Mouse (Mus musculus) bone marrow macrophage, adult 2 months (primary cell): Measurements from ENCODE around the gene Dand5. TPM values are rescaled to one million over a fixed set of nuclear protein-coding genes. Genes with fewer than 3 reads are reported as not detected.

Experiments
- H3K27ac ChIP-seq: 2 replicates; pipeline ENCODE4 v1.5.1; 2012; ENCODE audit warnings: low read depth, low read length; ENCODE audit not compliant: insufficient read depth
- H3K4me1 ChIP-seq: 2 replicates; pipeline ENCODE4 v1.6.1; 2012; ENCODE audit warnings: low read length; ENCODE audit not compliant: control insufficient read depth, insufficient read depth
- H3K4me3 ChIP-seq: 2 replicates; pipeline ENCODE4 v1.5.1; 2012; ENCODE audit warnings: mild to moderate bottlenecking, low read length, moderate library complexity; ENCODE audit not compliant: insufficient read depth
- CTCF ChIP-seq: IDR thresholded peaks from 2 replicates; pipeline ENCODE4 v1.5.1; 2012; ENCODE audit warnings: low read depth, mild to moderate bottlenecking, low read length, moderate library complexity
- POLR2A ChIP-seq: IDR thresholded peaks from 2 replicates; pipeline ENCODE4 v1.6.1; 2012; ENCODE audit warnings: mild to moderate bottlenecking, low read depth, low read length, borderline replicate concordance
- polyA plus RNA-seq: library from polyadenylated mRNA; stranded (reverse); fragments of >200 nt; gene quantifications from 2 replicates; pipeline ENCODE4 v1.2.4, GENCODE M21; 2012; ENCODE audit not compliant: missing spikeins, insufficient read depth, insufficient read length

Gene Dand5
- polyA plus RNA-seq, 1 experiment: 3.3 TPM

- no peak overlapping the region for H3K27ac ChIP-seq
- no peak for TF ChIP-seq POLR2A
- no peak for TF ChIP-seq CTCF
Measured at GRCm38 (mm10) chr8:84770100-84770953, 52.3 kb downstream of the Dand5 start.

GRCm38 (mm10) chr8:84769324-84769723 is 53.3 kb downstream of the Dand5 start:
- TF ChIP-seq CTCF (no peak), POLR2A (no peak)
- no peak overlapping the region for H3K27ac ChIP-seq
- no peaks in the 10 kb centered on the region for H3K4me1 ChIP-seq
- H3K4me3 ChIP-seq: no peak overlapping the region

More at GRCm38 (mm10) chr8:84770100-84770953, 52.3 kb downstream of the Dand5 start:
- no peak overlapping the region for H3K4me3 ChIP-seq
- no peaks in the 10 kb centered on the region for H3K4me1 ChIP-seq

GRCm38 (mm10) chr8:84768343-84769095 is 54.1 kb downstream of the Dand5 start:
- TF ChIP-seq CTCF (no peak), POLR2A (no peak)
- Histone ChIP-seq H3K27ac (no peak overlapping the region), H3K4me1 (no peaks in the 10 kb centered on the region), H3K4me3 (no peak overlapping the region)

- Histone ChIP-seq H3K27ac (no peak overlapping the region), H3K4me3 (no peak overlapping the region), H3K4me1 (no peaks in the 10 kb centered on the region)
- no peak for TF ChIP-seq CTCF
- no peak for TF ChIP-seq POLR2A
Measured at GRCm38 (mm10) chr8:84767221-84767620, 55.4 kb downstream of the Dand5 start.

- no peaks in the 10 kb centered on the region for H3K4me1 ChIP-seq
- no peak overlapping the region for H3K27ac ChIP-seq
- H3K4me3 ChIP-seq: no peak overlapping the region
- TF ChIP-seq POLR2A (no peak), CTCF (no peak)
Measured at GRCm38 (mm10) chr8:84766422-84766821, 56.2 kb downstream of the Dand5 start.

- no peak overlapping the region for H3K27ac ChIP-seq
- no peaks in the 10 kb centered on the region for H3K4me1 ChIP-seq
- no peak overlapping the region for H3K4me3 ChIP-seq
- TF ChIP-seq CTCF: no peak
- TF ChIP-seq POLR2A: no peak
Measured at GRCm38 (mm10) chr8:84765629-84766028, 57.0 kb downstream of the Dand5 start.

Other genes starting within 250 kb of the Dand5 start
- gene Ier2, start 160.0 kb downstream of the Dand5 start, polyA plus RNA-seq: 23.3 and 24.7 TPM in 2 replicates
- 46.8 and 58.4 TPM in 2 replicates for gene Trmt1, start 136.5 kb downstream of the Dand5 start, polyA plus RNA-seq
- 30.8 and 35.2 TPM in 2 replicates for gene Nacc1, start 135.0 kb downstream of the Dand5 start, polyA plus RNA-seq
- gene Lyl1, start 121.4 kb downstream of the Dand5 start, polyA plus RNA-seq: 91.9 and 102 TPM in 2 replicates
- gene G430095P16Rik, start 99.8 kb downstream of the Dand5 start, polyA plus RNA-seq: 1.0 and 1.1 TPM in 2 replicates
- 8.3 and 12.5 TPM in 2 replicates for gene Nfix, start 22.5 kb downstream of the Dand5 start, polyA plus RNA-seq
- gene Gadd45gip1, start 8.7 kb upstream of the Dand5 start, polyA plus RNA-seq: 12.7 and 13.9 TPM in 2 replicates
- gene Rad23a, start 17.8 kb upstream of the Dand5 start, polyA plus RNA-seq: 49.1 and 54.0 TPM in 2 replicates
- gene Calr, start 24.1 kb upstream of the Dand5 start, polyA plus RNA-seq: 674 and 696 TPM in 2 replicates
- gene Farsa, start 34.2 kb upstream of the Dand5 start, polyA plus RNA-seq: 23.1 and 30.5 TPM in 2 replicates
- 19.4 and 19.6 TPM in 2 replicates for gene Syce2, start 49.3 kb upstream of the Dand5 start, polyA plus RNA-seq
- 13.4 and 17.6 TPM in 2 replicates for gene Gcdh, start 71.1 kb upstream of the Dand5 start, polyA plus RNA-seq
- gene Klf1, start 79.1 kb upstream of the Dand5 start, polyA plus RNA-seq: not detected in 2 replicates
- 109 and 119 TPM in 2 replicates for gene Dnase2a, start 85.7 kb upstream of the Dand5 start, polyA plus RNA-seq
- gene Mast1, start 114.5 kb upstream of the Dand5 start, polyA plus RNA-seq: 0.28 and 0.42 TPM in 2 replicates
- not detected in 2 replicates for gene Rtbdn, start 124.2 kb upstream of the Dand5 start, polyA plus RNA-seq
- gene Gm49661, start 146.6 kb upstream of the Dand5 start, polyA plus RNA-seq: not detected in 2 replicates
- gene Prdx2, start 146.8 kb upstream of the Dand5 start, polyA plus RNA-seq: 267 and 279 TPM in 2 replicates
- gene Rnaseh2a, start 146.9 kb upstream of the Dand5 start, polyA plus RNA-seq: 39.8 and 40.7 TPM in 2 replicates
- 71.1 and 80.8 TPM in 2 replicates for gene Junb, start 155.9 kb upstream of the Dand5 start, polyA plus RNA-seq
- gene Hook2, start 167.8 kb upstream of the Dand5 start, polyA plus RNA-seq: 14.5 and 17.4 TPM in 2 replicates
- gene Best2, start 191.7 kb upstream of the Dand5 start, polyA plus RNA-seq: not detected in 2 replicates
- gene Asna1, start 202.5 kb upstream of the Dand5 start, polyA plus RNA-seq: 74.5 and 75.3 TPM in 2 replicates
- 145 and 177 TPM in 2 replicates for gene Trir, start 204.0 kb upstream of the Dand5 start, polyA plus RNA-seq
- gene Tnpo2, start 214.1 kb upstream of the Dand5 start, polyA plus RNA-seq: 34.0 and 44.4 TPM in 2 replicates
- 10.2 and 11.8 TPM in 2 replicates for gene Fbxw9, start 237.2 kb upstream of the Dand5 start, polyA plus RNA-seq
- gene Gm5741, start 245.2 kb upstream of the Dand5 start, polyA plus RNA-seq: not detected in 2 replicates
- 36.7 and 44.9 TPM in 2 replicates for gene Dhps, start 248.9 kb upstream of the Dand5 start, polyA plus RNA-seq